Mouse (Mus musculus) hindbrain, embryonic 13.5 days (tissue): Measurements from ENCODE around the gene Oosp3. TPM values are rescaled to one million over a fixed set of nuclear protein-coding genes. Genes with fewer than 3 reads are reported as not detected.

ENCODE experiments used
- ATAC-seq: fragments of 200-750 bp; cut with Nextera tagmentation; 2 replicates; pipeline ENCODE4 v1.8.0; 2017; ENCODE audit warnings: moderate TSS enrichment; ENCODE audit not compliant: low FRiP score
- H3K27ac ChIP-seq: fragments of 300-500 bp; sonication (generic); 2 replicates; pipeline ENCODE4 v1.5.1; 2015; ENCODE audit warnings: inconsistent platforms, mild to moderate bottlenecking, moderate library complexity
- H3K27me3 ChIP-seq: fragments of 300-500 bp; sonication (generic); 2 replicates; pipeline ENCODE4 v1.6.1; 2015; ENCODE audit warnings: mild to moderate bottlenecking, inconsistent platforms
- H3K36me3 ChIP-seq: fragments of 300-500 bp; sonication (generic); 2 replicates; pipeline ENCODE4 v1.6.1; 2015; ENCODE audit warnings: mild to moderate bottlenecking, inconsistent platforms
- H3K4me1 ChIP-seq: fragments of 300-500 bp; sonication (generic); replicated peaks from 2 replicates; pipeline ENCODE4 v1.6.1; 2015; ENCODE audit warnings: inconsistent platforms
- H3K4me2 ChIP-seq: fragments of 300-500 bp; sonication (generic); 2 replicates; pipeline ENCODE4 v1.6.1; 2015; ENCODE audit warnings: inconsistent platforms, mild to moderate bottlenecking, moderate library complexity
- H3K4me3 ChIP-seq: fragments of 300-500 bp; sonication (generic); 2 replicates; pipeline ENCODE4 v1.5.1; 2015; ENCODE audit warnings: mild to moderate bottlenecking, inconsistent platforms
- H3K9ac ChIP-seq: fragments of 300-500 bp; sonication (generic); 2 replicates; pipeline ENCODE4 v1.6.1; 2015; ENCODE audit warnings: mild to moderate bottlenecking, inconsistent platforms
- H3K9me3 ChIP-seq: fragments of 300-500 bp; sonication (generic); 2 replicates; pipeline ENCODE4 v1.6.1; 2016; ENCODE audit warnings: inconsistent platforms
- WGBS: fragments of 180-500 bp; shearing (Covaris S2); methylation state at CpG from one replicate; pipeline ENCODE4 v1.1.7; 2015; 5-methylcytosine and 5-hydroxymethylcytosine counted together
- polyA plus RNA-seq: library from polyadenylated mRNA; unstranded; fragments of >200 nt; fragmentation: Nextera tagmentation; extraction: Ambion mirVana; gene quantifications from 2 replicates; pipeline ENCODE4 v1.2.1, GENCODE M21; 2015

Oosp3 gene
- polyA plus RNA-seq, 1 experiment from 2014 or later, result not detected

DNA sequence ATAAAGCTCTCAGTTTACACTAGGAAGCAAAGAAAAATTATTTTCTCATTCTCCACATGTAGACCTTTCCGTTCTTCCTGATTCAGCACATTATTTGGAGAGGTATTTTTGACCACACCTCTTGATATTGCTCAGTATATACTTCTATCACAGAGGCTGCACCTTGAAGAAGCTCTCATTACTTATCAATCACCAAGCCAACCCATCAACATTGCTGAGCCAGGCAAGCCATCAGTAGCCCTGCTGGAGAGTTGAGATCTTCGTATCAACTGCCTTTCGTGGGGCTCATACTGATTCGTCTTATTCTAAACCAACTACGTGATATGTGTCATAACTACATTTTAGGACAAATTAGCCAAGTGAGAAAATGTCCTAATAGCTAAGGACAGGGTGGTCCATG lies 30.4 kb downstream of the Oosp3 start:
- Histone ChIP-seq H3K4me1 (no peaks in the 10 kb centered on the region), H3K4me2 (no peak overlapping the region), H3K27me3 (no peaks in the 10 kb centered on the region), H3K9ac (no peak overlapping the region), H3K27ac (no peak overlapping the region), H3K9me3 (no peaks in the 10 kb centered on the region), H3K4me3 (no peak overlapping the region), H3K36me3 (no peaks in the 10 kb centered on the region)
- no peak for ATAC-seq
- WGBS, result 93% methylated on average over 5 of the region's 5 CpGs

DNA sequence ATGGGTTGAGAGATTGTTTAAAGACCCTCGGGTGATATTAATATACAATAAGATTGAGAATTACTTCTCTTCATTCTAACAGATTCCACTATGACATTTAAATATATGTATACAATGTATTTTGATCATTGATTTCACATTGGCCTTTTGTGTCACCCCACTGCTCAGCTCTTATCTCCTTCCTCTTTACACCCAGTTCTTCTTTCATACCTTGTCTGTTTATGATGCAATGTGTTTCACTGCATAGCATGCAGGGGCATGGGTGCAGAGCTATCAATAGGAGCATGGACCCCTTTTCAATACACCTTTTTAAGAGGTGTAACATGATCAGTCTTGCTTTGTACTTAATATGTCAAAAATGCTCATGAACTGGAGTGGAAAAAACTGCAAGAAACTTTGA lies 33.4 kb downstream of the Oosp3 start:
- Histone ChIP-seq H3K9ac (no peak overlapping the region), H3K4me3 (no peak overlapping the region), H3K4me2 (no peak overlapping the region), H3K36me3 (no peaks in the 10 kb centered on the region), H3K9me3 (no peaks in the 10 kb centered on the region), H3K4me1 (no peaks in the 10 kb centered on the region), H3K27me3 (no peaks in the 10 kb centered on the region), H3K27ac (no peak overlapping the region)
- no peak for ATAC-seq
- 81% methylated on average over 1 of the region's 1 CpGs for WGBS

DNA sequence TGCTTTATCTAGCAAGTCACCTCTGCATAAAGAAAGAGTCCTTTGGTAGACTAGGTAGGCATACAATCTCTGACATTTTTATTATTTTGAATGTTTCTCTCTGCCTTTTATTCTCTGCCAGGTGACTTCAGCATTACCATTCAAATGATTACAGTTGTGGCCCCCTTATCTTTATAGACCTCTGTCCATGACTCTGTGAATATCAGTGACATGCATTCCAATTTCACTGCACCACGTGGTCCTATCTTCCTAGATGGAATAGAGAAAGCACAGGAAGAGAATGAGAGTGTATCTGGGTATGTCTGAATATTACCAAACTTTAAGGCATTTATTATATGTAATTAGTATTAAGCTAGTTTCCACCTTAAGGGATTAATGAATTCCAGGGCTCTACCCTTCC lies 39.6 kb downstream of the Oosp3 start:
- ATAC-seq, result no peak
- H3K4me2 ChIP-seq, result no peak overlapping the region
- no peak overlapping the region for H3K27ac ChIP-seq
- no peaks in the 10 kb centered on the region for H3K9me3 ChIP-seq
- H3K36me3 ChIP-seq, result no peaks in the 10 kb centered on the region
- H3K27me3 ChIP-seq, result no peaks in the 10 kb centered on the region
- no peaks in the 10 kb centered on the region for H3K4me1 ChIP-seq
- no peak overlapping the region for H3K9ac ChIP-seq
- WGBS, result 49% methylated on average over 1 of the region's 1 CpGs
- H3K4me3 ChIP-seq, result no peak overlapping the region

DNA sequence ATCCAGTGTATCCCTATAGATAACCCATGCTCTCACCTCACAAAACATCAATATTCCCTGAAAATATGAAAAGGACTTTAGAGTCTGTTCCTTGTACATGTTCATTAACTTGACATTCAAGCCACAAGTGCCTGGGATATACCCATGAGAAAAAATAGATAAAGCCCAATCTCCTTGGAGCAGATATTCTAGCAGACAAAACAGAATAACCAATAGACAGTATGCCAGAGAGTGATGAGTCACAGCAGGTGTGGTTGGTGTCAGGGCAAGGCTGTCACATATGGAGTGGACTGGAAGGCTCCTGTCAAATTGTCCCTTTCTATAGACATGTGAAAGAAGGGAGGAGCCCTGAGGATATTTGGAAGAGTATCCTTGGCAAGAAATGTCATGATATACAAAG lies 48.8 kb downstream of the Oosp3 start:
- H3K27me3 ChIP-seq, result no peaks in the 10 kb centered on the region
- no peaks in the 10 kb centered on the region for H3K9me3 ChIP-seq
- no peak overlapping the region for H3K27ac ChIP-seq
- no peaks in the 10 kb centered on the region for H3K36me3 ChIP-seq
- no peak for ATAC-seq
- no peak overlapping the region for H3K9ac ChIP-seq
- H3K4me3 ChIP-seq, result no peak overlapping the region
- no peaks in the 10 kb centered on the region for H3K4me1 ChIP-seq
- no peak overlapping the region for H3K4me2 ChIP-seq

DNA sequence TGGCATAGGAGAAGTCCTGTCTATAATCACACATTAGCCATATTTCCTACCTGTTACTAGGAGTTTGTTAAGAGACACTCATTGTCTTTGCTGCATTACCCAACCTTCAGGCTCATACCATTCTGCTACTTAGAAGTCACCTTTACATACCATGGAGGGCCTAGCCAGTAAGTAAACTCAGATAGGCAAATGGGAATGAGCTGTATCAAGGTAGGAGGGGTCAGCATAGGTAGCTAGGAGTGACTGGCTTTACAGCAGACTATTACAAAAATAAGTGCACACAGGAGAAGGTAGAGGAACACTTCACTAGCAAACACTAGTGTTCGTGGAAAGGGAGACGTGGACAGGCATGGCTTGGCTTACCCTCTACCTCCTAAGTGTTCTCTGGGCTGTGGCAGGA lies 50.4 kb downstream of the Oosp3 start, which contains the start of gene Gif:
TSS of gene Gif (plus strand) at position 257 of the 400 bp plus-strand sequence.
- ATAC-seq, result no peak
- WGBS, result 77% methylated on average over 2 of the region's 2 CpGs
- Histone ChIP-seq H3K27me3 (no peaks in the 10 kb centered on the region), H3K27ac (no peak within 1 kb of the TSS), H3K4me1 (no peaks in the 10 kb centered on the region), H3K9me3 (no peaks in the 10 kb centered on the region), H3K36me3 (no peaks in the 10 kb centered on the region), H3K9ac (no peak within 1 kb of the TSS), H3K4me3 (no peak within 1 kb of the TSS), H3K4me2 (no peak within 1 kb of the TSS)

Other genes with a start within 250 kb of the Oosp3 start
- 2.6 and 3.7 TPM in 2 replicates for gene Ms4a6c, start 227.7 kb upstream of the Oosp3 start, polyA plus RNA-seq
- gene Gm8369, start 211.1 kb upstream of the Oosp3 start, polyA plus RNA-seq, result not detected in 2 replicates
- 2.2 and 3.6 TPM in 2 replicates for gene Ms4a6b, start 180.5 kb upstream of the Oosp3 start, polyA plus RNA-seq
- not detected in 2 replicates for gene Ms4a4d, start 160.3 kb upstream of the Oosp3 start, polyA plus RNA-seq
- 2.6 and 2.7 TPM in 2 replicates for gene Ms4a6d, start 92.2 kb upstream of the Oosp3 start, polyA plus RNA-seq
- 0.10 and 0.16 TPM in 2 replicates for gene Ms4a2, start 73.3 kb upstream of the Oosp3 start, polyA plus RNA-seq
- not detected in 2 replicates for gene Ms4a3, start 56.2 kb upstream of the Oosp3 start, polyA plus RNA-seq
- not detected in 2 replicates for gene Oosp2, start 36.5 kb upstream of the Oosp3 start, polyA plus RNA-seq
- not detected in 2 replicates for gene Oosp1, start 5.9 kb upstream of the Oosp3 start, polyA plus RNA-seq
- not detected in 2 replicates for gene Gif, start 50.5 kb downstream of the Oosp3 start, polyA plus RNA-seq
- 44.3 and 44.9 TPM in 2 replicates for gene Mrpl16, start 73.3 kb downstream of the Oosp3 start, polyA plus RNA-seq
- 11.3 and 12.8 TPM in 2 replicates for gene Stx3, start 122.3 kb downstream of the Oosp3 start, polyA plus RNA-seq
- not detected in 2 replicates for gene Olfr1417, start 142.2 kb downstream of the Oosp3 start, polyA plus RNA-seq
- not detected in 2 replicates for gene Olfr1418, start 164.0 kb downstream of the Oosp3 start, polyA plus RNA-seq
- not detected in 2 replicates for gene Olfr1419, start 178.1 kb downstream of the Oosp3 start, polyA plus RNA-seq
- not detected in 2 replicates for gene Olfr1420, start 189.5 kb downstream of the Oosp3 start, polyA plus RNA-seq
- 19.6 and 19.8 TPM in 2 replicates for gene Patl1, start 215.3 kb downstream of the Oosp3 start, polyA plus RNA-seq